Mouse (Mus musculus): Measurements from ENCODE around the gene Dchs2. TPM values are rescaled to one million over a fixed set of nuclear protein-coding genes. Genes with fewer than 3 reads are reported as not detected.

Dchs2 gene
- polyA plus RNA-seq, 2 experiments: 1.7 to 2.1 TPM

- 46% methylated on average over 4 of the region's 4 CpGs for WGBS
- no peak for ATAC-seq (ENCODE audit: low FRiP score, low read depth)
- no peak overlapping the region for H3K4me3 ChIP-seq (replicated peaks; ENCODE audit: low read length)
- H3K9ac ChIP-seq (ENCODE audit: low read depth, low read length, severe bottlenecking): no peak overlapping the region
- DNase-seq (ENCODE audit: low spot score): no peak
- no peak overlapping the region for H3K4me2 ChIP-seq (replicated peaks; ENCODE audit: low read depth, low read length, severe bottlenecking)
- H3K27ac ChIP-seq (replicated peaks; ENCODE audit: low read depth, low read length): no peak overlapping the region
- H3K36me3 ChIP-seq (ENCODE audit: control insufficient read depth, insufficient read depth, low read length): no peaks in the 10 kb centered on the region
- TF ChIP-seq POLR2A (IDR thresholded peaks at IDR 0.05; ENCODE audit: borderline replicate concordance, extremely low read depth, insufficient read depth, insufficient read length): no peak
- H3K27me3 ChIP-seq (ENCODE audit: control insufficient read depth, insufficient read depth, low read length): no peaks in the 10 kb centered on the region
- H3K9me3 ChIP-seq (ENCODE audit: control insufficient read depth, low read length): no peaks in the 10 kb centered on the region
- H3K4me1 ChIP-seq (ENCODE audit: control insufficient read depth, insufficient read depth, low read length): peaks cover 22% of the 10 kb centered on the region
These were observed 73.7 kb downstream of the Dchs2 start for GRCm38 (mm10) chr3:83201286-83201980.

DNA sequence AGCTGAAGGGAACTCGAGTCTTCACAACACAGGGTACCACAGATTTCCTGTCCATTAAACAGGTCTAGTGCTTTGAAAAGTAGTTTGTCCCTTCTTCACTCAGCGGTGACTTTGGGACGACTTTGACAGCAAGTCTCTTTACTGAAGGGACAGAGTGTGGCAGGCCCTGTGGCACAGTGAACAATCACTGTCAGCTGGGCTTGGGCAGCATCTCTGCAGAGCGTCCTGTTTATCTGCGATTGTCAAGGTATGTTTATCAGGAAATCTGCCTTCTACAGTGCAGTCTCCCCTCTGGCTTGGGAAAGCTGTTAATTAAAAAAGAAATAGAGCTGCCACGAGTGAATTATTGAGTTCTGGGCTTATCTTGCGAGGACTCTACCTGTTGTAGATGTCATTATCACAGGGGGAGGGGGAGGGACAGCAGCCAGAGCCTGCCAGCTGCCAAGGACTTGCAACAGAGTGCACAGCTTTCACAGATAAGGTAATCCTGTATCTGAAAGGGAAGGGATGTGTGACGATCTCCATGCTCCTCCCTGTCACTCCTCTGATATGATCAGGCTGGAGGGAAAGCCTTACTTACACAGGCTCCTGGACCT lies 77.4 kb downstream of the Dchs2 start:
- no peak overlapping the region for H3K4me2 ChIP-seq (replicated peaks; ENCODE audit: low read depth, low read length, severe bottlenecking)
- DNase-seq (ENCODE audit: low spot score) (no peak), ATAC-seq (ENCODE audit: low FRiP score, low read depth) (no peak)
- peaks cover 23% of the 10 kb centered on the region for H3K4me1 ChIP-seq (ENCODE audit: control insufficient read depth, insufficient read depth, low read length)
- 46% methylated on average over 8 of the region's 8 CpGs for WGBS
- TF ChIP-seq POLR2A (IDR thresholded peaks at IDR 0.05; ENCODE audit: borderline replicate concordance, extremely low read depth, insufficient read depth, insufficient read length): no peak
- no peak overlapping the region for H3K4me3 ChIP-seq (replicated peaks; ENCODE audit: low read length)
- no peak overlapping the region for H3K27ac ChIP-seq (replicated peaks; ENCODE audit: low read depth, low read length)
- H3K36me3 ChIP-seq (ENCODE audit: control insufficient read depth, insufficient read depth, low read length): no peaks in the 10 kb centered on the region
- H3K27me3 ChIP-seq (ENCODE audit: control insufficient read depth, insufficient read depth, low read length): no peaks in the 10 kb centered on the region
- no peak overlapping the region for H3K9ac ChIP-seq (ENCODE audit: low read depth, low read length, severe bottlenecking)
- no peaks in the 10 kb centered on the region for H3K9me3 ChIP-seq (ENCODE audit: control insufficient read depth, low read length)

GRCm38 (mm10) chr3:83209646-83210045 lies 81.9 kb downstream of the Dchs2 start:
- Histone ChIP-seq H3K27me3 (ENCODE audit: control insufficient read depth, insufficient read depth, low read length) (no peaks in the 10 kb centered on the region), H3K4me1 (ENCODE audit: control insufficient read depth, insufficient read depth, low read length) (peaks cover 16% of the 10 kb centered on the region), H3K4me3 (replicated peaks; ENCODE audit: low read length) (no peak overlapping the region), H3K9me3 (ENCODE audit: control insufficient read depth, low read length) (no peaks in the 10 kb centered on the region), H3K27ac (replicated peaks; ENCODE audit: low read depth, low read length) (0 out of 2 replicates have a peak overlapping the region, but pooled peaks have one; percentile 6), H3K36me3 (ENCODE audit: control insufficient read depth, insufficient read depth, low read length) (no peaks in the 10 kb centered on the region), H3K9ac (ENCODE audit: low read depth, low read length, severe bottlenecking) (no peak overlapping the region), H3K4me2 (replicated peaks; ENCODE audit: low read depth, low read length, severe bottlenecking) (no peak overlapping the region)
- WGBS: 49% methylated on average over 9 of the region's 9 CpGs
- DNase-seq (ENCODE audit: low spot score): peak; percentile 43
- no peak for TF ChIP-seq POLR2A (IDR thresholded peaks at IDR 0.05; ENCODE audit: borderline replicate concordance, extremely low read depth, insufficient read depth, insufficient read length)
- ATAC-seq (ENCODE audit: low FRiP score, low read depth): peak; percentile 58

DNA sequence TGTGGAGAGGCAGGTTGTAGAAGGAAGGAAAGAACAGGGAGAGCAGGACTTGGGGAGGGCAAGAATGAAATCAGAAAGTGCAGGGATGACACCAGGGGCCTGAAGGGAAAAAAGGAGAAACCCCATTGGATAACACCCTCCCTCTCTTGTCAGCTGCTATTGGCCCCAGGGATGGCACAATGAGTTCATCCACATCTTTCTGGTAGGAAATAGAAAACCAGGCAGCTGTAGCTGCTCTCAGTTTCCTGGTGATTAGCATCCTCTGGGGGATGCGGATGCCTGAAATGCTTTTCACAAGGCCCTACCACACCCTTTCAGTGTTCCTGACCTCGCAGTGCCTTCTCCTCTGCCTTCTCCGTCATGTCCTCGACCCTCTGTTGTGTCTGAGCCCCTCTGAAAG lies 82.5 kb downstream of the Dchs2 start:
- H3K27ac ChIP-seq (replicated peaks; ENCODE audit: low read depth, low read length): no peak overlapping the region
- H3K9me3 ChIP-seq (ENCODE audit: control insufficient read depth, low read length): no peaks in the 10 kb centered on the region
- no peak overlapping the region for H3K4me3 ChIP-seq (replicated peaks; ENCODE audit: low read length)
- H3K4me2 ChIP-seq (replicated peaks; ENCODE audit: low read depth, low read length, severe bottlenecking): no peak overlapping the region
- H3K4me1 ChIP-seq (ENCODE audit: control insufficient read depth, insufficient read depth, low read length): peaks cover 16% of the 10 kb centered on the region
- DNase-seq (ENCODE audit: low spot score) (peak; percentile 49), ATAC-seq (ENCODE audit: low FRiP score, low read depth) (peak; percentile 62)
- WGBS: 76% methylated on average over 4 of the region's 4 CpGs
- no peaks in the 10 kb centered on the region for H3K27me3 ChIP-seq (ENCODE audit: control insufficient read depth, insufficient read depth, low read length)
- no peak overlapping the region for H3K9ac ChIP-seq (ENCODE audit: low read depth, low read length, severe bottlenecking)
- H3K36me3 ChIP-seq (ENCODE audit: control insufficient read depth, insufficient read depth, low read length): no peaks in the 10 kb centered on the region
- no peak for TF ChIP-seq POLR2A (IDR thresholded peaks at IDR 0.05; ENCODE audit: borderline replicate concordance, extremely low read depth, insufficient read depth, insufficient read length)

DNA sequence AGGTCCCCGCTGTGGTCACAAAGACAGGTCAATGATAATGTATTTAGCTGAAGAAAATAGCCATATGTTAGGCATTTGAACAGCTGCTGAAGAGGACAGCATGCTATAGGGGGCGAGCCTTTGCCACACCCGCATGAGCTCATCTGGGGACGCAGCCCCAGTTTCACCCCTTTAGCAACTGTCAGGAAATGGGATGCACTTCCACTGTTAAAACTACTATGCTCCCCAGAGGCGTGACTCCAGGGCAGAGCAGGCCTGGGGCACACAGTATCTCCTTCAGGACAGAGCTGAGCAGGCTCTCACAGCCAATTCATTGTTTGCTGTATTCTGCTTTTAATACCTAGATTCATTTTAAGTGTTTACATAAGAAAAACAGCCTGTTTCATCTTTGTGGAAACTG lies 84.2 kb downstream of the Dchs2 start:
- Histone ChIP-seq H3K4me1 (ENCODE audit: control insufficient read depth, insufficient read depth, low read length) (peaks cover 16% of the 10 kb centered on the region), H3K36me3 (ENCODE audit: control insufficient read depth, insufficient read depth, low read length) (no peaks in the 10 kb centered on the region), H3K4me3 (replicated peaks; ENCODE audit: low read length) (no peak overlapping the region), H3K9ac (ENCODE audit: low read depth, low read length, severe bottlenecking) (no peak overlapping the region), H3K27ac (replicated peaks; ENCODE audit: low read depth, low read length) (no peak overlapping the region), H3K4me2 (replicated peaks; ENCODE audit: low read depth, low read length, severe bottlenecking) (no peak overlapping the region), H3K9me3 (ENCODE audit: control insufficient read depth, low read length) (no peaks in the 10 kb centered on the region), H3K27me3 (ENCODE audit: control insufficient read depth, insufficient read depth, low read length) (no peaks in the 10 kb centered on the region)
- WGBS: 59% methylated on average over 5 of the region's 5 CpGs
- ATAC-seq (ENCODE audit: low FRiP score, low read depth) (no peak; the same call in 1 of the 2 replicates), DNase-seq (ENCODE audit: low spot score) (no peak)
- no peak for TF ChIP-seq POLR2A (IDR thresholded peaks at IDR 0.05; ENCODE audit: borderline replicate concordance, extremely low read depth, insufficient read depth, insufficient read length)
